Mouse (Mus musculus): ENCODE data around the gene Cryzl2.

Gene Cryzl2

GRCm38 (mm10) chr1:157470761-157471386 lies 12.5 kb downstream of the Cryzl2 start:
- DNase-seq (ENCODE audit: extremely low read depth, insufficient read length, low spot score), result no peak

GRCm38 (mm10) chr1:157472716-157473115 lies 14.3 kb downstream of the Cryzl2 start:
- DNase-seq (ENCODE audit: extremely low read depth, insufficient read length, low spot score), result no peak

DNA sequence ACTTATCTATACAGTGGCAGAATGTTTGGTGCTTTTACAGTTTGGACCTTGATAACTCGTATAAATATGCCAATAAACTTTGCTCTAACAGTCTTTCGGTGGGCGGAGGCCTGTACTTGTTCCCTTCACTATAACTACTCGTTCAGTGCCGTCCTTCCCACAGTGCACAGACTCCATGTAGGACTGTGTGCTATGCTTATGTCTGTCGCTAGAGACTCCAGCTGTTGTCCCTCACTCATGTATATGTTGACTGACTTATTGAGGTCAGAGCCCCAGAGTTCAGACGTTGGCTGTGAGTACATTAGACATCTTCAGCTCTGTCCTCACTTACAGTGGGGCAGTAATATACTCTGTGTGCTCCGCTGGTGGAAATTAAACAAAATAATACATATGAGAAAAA lies 16.5 kb downstream of the Cryzl2 start:
- no peak for DNase-seq (ENCODE audit: extremely low read depth, insufficient read length, low spot score)

- DNase-seq (ENCODE audit: extremely low read depth, insufficient read length, low spot score), result no peak
Observed at GRCm38 (mm10) chr1:157476231-157476630, 17.9 kb downstream of the Cryzl2 start.

DNA sequence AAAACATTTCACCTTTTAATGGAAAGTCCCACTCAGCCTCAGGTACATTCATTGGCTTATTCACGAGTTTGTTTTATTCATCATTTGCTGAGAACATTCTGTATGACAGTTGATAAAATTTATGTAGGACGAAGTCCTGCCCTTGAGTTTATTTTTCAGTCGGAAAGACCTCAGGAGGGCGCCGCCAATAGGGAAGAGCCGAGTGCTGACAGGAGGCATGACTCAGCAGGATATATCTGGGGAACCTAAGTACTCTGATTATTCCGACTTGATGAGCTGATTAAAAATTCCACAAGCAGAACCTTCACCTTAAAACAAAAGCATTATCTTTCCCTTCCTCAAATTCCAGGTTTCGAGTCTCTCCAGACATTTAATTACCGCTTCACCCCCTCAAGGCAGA lies 21.7 kb downstream of the Cryzl2 start:
- DNase-seq (ENCODE audit: extremely low read depth, insufficient read length, low spot score), result no peak

- DNase-seq (ENCODE audit: extremely low read depth, insufficient read length, low spot score), result no peak
Observed at GRCm38 (mm10) chr1:157480901-157481300, 22.5 kb downstream of the Cryzl2 start.

DNA sequence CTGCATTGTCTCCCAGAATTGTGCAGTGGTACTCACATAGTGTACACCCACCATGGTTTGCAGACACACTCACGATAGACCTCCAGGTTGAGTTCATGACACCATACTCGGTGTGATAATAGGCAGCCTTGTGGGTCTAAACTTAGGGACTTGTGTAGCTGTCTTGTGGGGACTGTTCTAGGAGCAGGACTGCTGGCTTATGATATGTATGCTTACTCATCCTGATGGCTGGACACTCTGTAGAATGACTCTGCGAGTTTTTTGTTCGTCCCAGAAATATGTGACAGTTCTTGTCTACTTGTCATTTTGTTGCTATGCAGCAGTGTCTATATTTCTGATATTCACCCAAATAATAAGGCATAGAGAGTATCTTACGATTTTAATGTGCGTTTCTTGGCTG lies 23.3 kb downstream of the Cryzl2 start:
- no peak for DNase-seq (ENCODE audit: extremely low read depth, insufficient read length, low spot score)

GRCm38 (mm10) chr1:157484161-157484560 lies 25.8 kb downstream of the Cryzl2 start:
- no peak for DNase-seq (ENCODE audit: extremely low read depth, insufficient read length, low spot score)

- DNase-seq (ENCODE audit: extremely low read depth, insufficient read length, low spot score), result no peak
Observed at GRCm38 (mm10) chr1:157500657-157501056, 42.3 kb downstream of the Cryzl2 start.

- no peak for DNase-seq (ENCODE audit: extremely low read depth, insufficient read length, low spot score)
Observed at GRCm38 (mm10) chr1:157501352-157501945, 43.1 kb downstream of the Cryzl2 start.

- DNase-seq (ENCODE audit: extremely low read depth, insufficient read length, low spot score), result no peak
Observed at GRCm38 (mm10) chr1:157503071-157503470, 44.7 kb downstream of the Cryzl2 start.

GRCm38 (mm10) chr1:157506522-157506921 lies 48.1 kb downstream of the Cryzl2 start, which contains the start of gene Sec16b:
Gene Sec16b (plus strand): TSS chr1:157506728.
- DNase-seq (ENCODE audit: extremely low read depth, insufficient read length, low spot score), result peak; percentile 81

- DNase-seq (ENCODE audit: extremely low read depth, insufficient read length, low spot score), result no peak
Observed at GRCm38 (mm10) chr1:157506995-157507595, 48.7 kb downstream of the Cryzl2 start.

DNA sequence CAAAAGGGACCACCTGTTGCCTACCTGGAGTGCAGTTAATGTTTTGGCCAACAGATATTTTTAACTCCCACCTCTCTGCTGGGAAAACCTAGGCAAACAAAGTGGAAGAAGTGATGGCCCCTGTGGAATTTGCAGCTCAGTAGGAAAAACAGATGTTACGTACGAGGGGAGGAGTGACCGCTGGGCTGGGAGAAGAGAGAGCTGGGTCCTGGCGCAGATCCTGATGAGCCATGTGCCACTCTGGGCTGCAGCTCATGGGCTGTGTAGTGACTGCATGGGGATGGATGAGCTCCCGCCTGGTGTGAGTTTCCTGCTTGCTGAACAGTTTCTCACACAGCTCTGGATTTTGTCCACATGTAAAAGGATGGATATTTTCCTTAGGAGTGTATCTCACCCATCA lies 49.4 kb downstream of the Cryzl2 start:
- DNase-seq (ENCODE audit: extremely low read depth, insufficient read length, low spot score), result peak; percentile 78

- DNase-seq (ENCODE audit: extremely low read depth, insufficient read length, low spot score), result no peak
Observed at GRCm38 (mm10) chr1:157512690-157513448, 54.5 kb downstream of the Cryzl2 start.

DNA sequence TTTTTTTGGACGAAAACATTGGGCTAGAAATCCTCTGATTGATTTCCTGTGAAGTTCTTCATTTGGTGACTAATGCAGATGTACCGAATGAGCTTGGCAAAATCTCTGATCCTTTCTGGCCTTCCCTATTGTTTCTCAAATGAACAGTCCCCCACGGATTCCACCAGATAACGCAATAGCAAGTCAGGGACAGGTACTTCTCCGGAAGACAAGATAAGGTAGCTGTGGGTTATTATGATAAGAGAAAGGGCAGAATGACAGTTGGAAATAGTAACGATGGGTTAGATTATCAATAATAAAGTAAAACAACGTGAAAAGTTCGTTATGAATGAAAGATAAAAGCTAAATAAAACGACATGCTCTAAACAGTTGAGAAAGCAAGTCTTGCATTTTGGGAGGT lies 55.2 kb downstream of the Cryzl2 start:
- no peak for DNase-seq (ENCODE audit: extremely low read depth, insufficient read length, low spot score)

DNA sequence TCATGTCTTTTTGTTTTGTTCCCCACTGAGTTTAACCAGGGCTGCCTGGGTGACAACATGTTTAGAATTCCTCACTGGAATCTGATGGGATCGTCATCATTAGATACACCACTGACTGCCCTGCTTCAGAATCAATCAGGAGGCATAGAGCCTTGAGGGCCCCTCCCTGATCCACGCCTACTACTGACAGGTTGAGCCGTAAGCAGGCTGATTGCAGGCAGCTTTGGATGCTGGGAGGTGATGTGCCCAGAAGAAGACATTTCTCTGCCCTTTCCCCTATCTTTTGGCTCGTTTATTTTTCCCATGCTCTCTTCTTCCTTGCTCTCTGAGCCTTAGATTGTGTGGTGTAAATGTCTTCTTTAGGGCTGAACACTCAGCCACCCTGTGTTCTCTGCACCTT lies 55.9 kb downstream of the Cryzl2 start:
- no peak for DNase-seq (ENCODE audit: extremely low read depth, insufficient read length, low spot score)

- DNase-seq (ENCODE audit: extremely low read depth, insufficient read length, low spot score), result no peak
Observed at GRCm38 (mm10) chr1:157516838-157517808, 58.7 kb downstream of the Cryzl2 start.

- peak; percentile 55 for DNase-seq (ENCODE audit: extremely low read depth, insufficient read length, low spot score)
Observed at GRCm38 (mm10) chr1:157518111-157518523, 59.7 kb downstream of the Cryzl2 start.

DNA sequence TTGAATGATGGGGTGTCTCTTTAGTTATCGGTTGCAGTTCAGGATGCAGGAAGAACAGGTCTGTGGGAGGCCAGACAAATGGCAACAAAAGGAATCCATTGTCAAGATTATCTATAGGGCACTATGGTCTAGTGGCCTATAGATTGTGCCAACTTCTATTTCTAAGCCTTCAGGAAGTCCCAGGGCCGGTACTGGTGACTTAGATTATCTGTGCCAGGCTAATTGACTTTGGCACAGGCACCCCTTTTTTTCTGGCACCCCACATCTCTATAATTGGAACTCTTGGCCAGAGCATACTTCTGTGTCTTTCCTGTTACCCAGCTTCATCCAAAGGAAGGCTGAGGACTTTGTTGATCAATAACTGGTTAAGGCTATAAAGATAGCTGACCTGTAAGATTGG lies 61.0 kb downstream of the Cryzl2 start:
- DNase-seq (ENCODE audit: extremely low read depth, insufficient read length, low spot score), result no peak
